Mouse (Mus musculus) embryonic facial prominence, embryonic 10.5 days (tissue): Measurements from ENCODE around the gene Tm7sf2. TPM values are rescaled to one million over a fixed set of nuclear protein-coding genes. Genes with fewer than 3 reads are reported as not detected.

Experiments used
- DNase-seq: peaks from one replicate; pipeline ENCODE4 v3.0.0-alpha.2; 2017; ENCODE audit warnings: low spot score
- H3K27ac ChIP-seq: fragments of 300-500 bp; sonication (generic); replicated peaks from 2 replicates; pipeline ENCODE4 v1.5.1; 2016; ENCODE audit warnings: mild to moderate bottlenecking
- H3K27me3 ChIP-seq: fragments of 300-500 bp; sonication (generic); replicated peaks from 2 replicates; pipeline ENCODE4 v1.6.1; 2016; ENCODE audit warnings: low read depth, mild to moderate bottlenecking; ENCODE audit not compliant: poor library complexity, severe bottlenecking
- H3K36me3 ChIP-seq: fragments of 300-500 bp; sonication (generic); replicated peaks from 2 replicates; pipeline ENCODE4 v1.6.1; 2016; ENCODE audit warnings: mild to moderate bottlenecking, moderate library complexity
- H3K4me1 ChIP-seq: fragments of 300-500 bp; sonication (generic); 2 replicates; pipeline ENCODE4 v1.6.1; 2016
- H3K4me3 ChIP-seq: fragments of 300-500 bp; sonication (generic); 2 replicates; pipeline ENCODE4 v1.5.1; 2016; ENCODE audit warnings: mild to moderate bottlenecking, moderate library complexity
- H3K9me3 ChIP-seq: fragments of 300-500 bp; sonication (generic); 2 replicates; pipeline ENCODE4 v1.6.1; 2016; ENCODE audit warnings: mild to moderate bottlenecking
- whole genome bisulfite sequencing: fragments of 180-500 bp; shearing (Covaris S2); methylation state at CpG from one replicate; pipeline ENCODE4 v1.1.7; 2016; 5-methylcytosine and 5-hydroxymethylcytosine counted together
- polyA plus RNA-seq: library from polyadenylated mRNA; unstranded; fragments of >200 nt; fragmentation: Nextera tagmentation; extraction: Ambion mirVana; gene quantifications from 2 replicates; pipeline ENCODE4 v1.2.1, GENCODE M21; 2016

The Tm7sf2 gene
- polyA plus RNA-seq = 30.3 and 31.4 TPM in 2 replicates

DNA sequence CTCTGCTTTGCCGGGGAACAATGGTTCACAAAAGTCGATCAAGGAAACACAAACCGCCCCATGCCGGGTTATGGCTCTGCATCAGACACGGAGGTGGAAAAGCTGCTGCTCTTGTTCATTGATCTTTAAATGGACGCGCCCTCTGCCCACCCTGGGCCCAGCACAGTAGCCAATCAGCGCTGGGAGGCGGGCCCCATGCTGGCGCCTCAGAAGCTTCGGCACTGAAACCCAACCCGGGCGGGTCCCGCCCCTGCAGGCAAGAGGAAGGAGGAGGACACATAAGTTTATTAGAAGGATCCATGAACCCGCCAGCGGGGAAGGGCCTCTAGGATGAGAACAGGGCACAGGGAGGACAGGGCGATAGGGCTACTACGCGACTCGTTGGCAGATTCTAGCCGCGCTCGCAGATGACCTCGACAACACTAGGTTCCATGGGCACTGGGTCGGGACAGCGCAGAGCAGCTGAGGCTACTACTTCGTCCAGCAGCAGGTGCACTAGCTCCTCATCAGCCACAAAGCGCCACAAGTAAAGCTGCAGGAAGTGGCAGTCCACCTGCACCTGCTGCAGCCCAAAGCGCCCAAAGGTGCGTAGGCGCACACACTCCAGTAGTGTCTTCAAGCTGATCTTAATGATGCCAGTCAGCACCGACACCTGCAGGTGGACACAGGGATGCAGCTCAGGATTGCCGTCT, at the start of gene Tm7sf2:
Gene Tm7sf2, minus strand, starts transcription at position 650 of the 692 bp plus-strand sequence.
- H3K4me1 ChIP-seq = peaks cover 30% of the 10 kb centered on the region
- WGBS = 9% methylated on average over 33 of the region's 33 CpGs
- H3K9me3 ChIP-seq = no peaks in the 10 kb centered on the region
- H3K27me3 ChIP-seq = no peaks in the 10 kb centered on the region
- H3K36me3 ChIP-seq = peaks cover 49% of the 10 kb centered on the region
- peak; percentile 95 for DNase-seq
- peak within 1 kb of the TSS; percentile 81 for H3K27ac ChIP-seq
- peak within 1 kb of the TSS; percentile 66 for H3K4me3 ChIP-seq

GRCm38 (mm10) chr19:6117346-6117985, 49.3 kb upstream of the Tm7sf2 start:
- Histone ChIP-seq H3K9me3 (no peaks in the 10 kb centered on the region), H3K4me3 (peak overlapping the region; percentile 94), H3K27ac (peak overlapping the region; percentile 92), H3K4me1 (peaks cover 38% of the 10 kb centered on the region), H3K27me3 (no peaks in the 10 kb centered on the region), H3K36me3 (peaks cover 51% of the 10 kb centered on the region)
- 6% methylated on average over 32 of the region's 32 CpGs for WGBS
- no peak for DNase-seq

DNA sequence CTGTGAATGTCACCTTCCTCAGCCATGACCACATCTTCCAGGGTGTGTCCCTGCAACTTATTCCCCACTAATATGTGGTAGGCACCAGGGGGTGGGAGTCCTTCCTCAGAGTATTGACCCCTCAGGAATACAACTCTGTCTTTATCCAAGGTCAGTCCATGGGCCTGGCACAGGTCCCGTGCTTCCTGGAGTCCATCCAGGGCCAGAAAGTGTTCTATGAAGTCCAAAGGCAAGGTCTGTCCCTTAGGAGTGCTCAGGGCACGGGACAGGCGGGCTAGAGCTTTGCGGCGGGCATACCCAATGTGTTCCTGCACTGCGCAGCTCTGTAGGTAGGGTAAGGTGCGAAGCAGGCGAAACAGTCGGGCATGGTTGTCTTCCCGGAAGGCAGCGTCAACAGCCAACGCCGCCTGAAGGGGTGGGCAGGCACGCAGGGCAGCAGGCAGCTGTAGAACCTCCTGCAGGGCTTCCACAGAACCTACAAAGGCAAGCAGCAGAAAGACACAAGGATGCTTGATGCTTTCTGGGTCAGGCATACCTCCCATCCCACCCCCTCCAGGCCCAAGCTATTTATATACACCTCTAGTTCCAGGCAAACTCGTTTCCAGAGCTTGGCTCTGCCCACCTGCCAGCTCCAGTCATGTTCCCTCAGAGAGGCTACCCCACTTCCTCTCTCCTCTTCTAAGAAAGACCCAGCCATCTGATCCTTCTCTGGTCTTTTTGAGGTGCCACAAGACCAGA, 48.1 kb upstream of the Tm7sf2 start:
- no peak for DNase-seq
- peak overlapping the region; percentile 94 for H3K4me3 ChIP-seq
- peaks cover 60% of the 10 kb centered on the region for H3K36me3 ChIP-seq
- H3K4me1 ChIP-seq = peaks cover 30% of the 10 kb centered on the region
- no peaks in the 10 kb centered on the region for H3K27me3 ChIP-seq
- no peak overlapping the region for H3K27ac ChIP-seq
- 89% methylated on average over 15 of the region's 15 CpGs for WGBS
- H3K9me3 ChIP-seq = no peaks in the 10 kb centered on the region

- Histone ChIP-seq H3K4me3 (no peak overlapping the region), H3K9me3 (no peaks in the 10 kb centered on the region), H3K36me3 (peaks cover 64% of the 10 kb centered on the region), H3K4me1 (peaks cover 13% of the 10 kb centered on the region), H3K27ac (no peak overlapping the region), H3K27me3 (no peaks in the 10 kb centered on the region)
- WGBS = 75% methylated on average over 6 of the region's 6 CpGs
- no peak for DNase-seq
Measured at GRCm38 (mm10) chr19:6113116-6113515, 44.9 kb upstream of the Tm7sf2 start.

GRCm38 (mm10) chr19:6105586-6105985, 37.4 kb upstream of the Tm7sf2 start, which contains the start of gene Naaladl1:
TSS of gene Naaladl1 (plus strand) at chr19:6105782.
- no peaks in the 10 kb centered on the region for H3K9me3 ChIP-seq
- H3K27me3 ChIP-seq = no peaks in the 10 kb centered on the region
- 0 out of 2 replicates have a peak within 1 kb of the TSS, but pooled peaks have one; percentile 8 for H3K4me3 ChIP-seq
- WGBS = 87% methylated on average over 7 of the region's 7 CpGs
- no peak within 1 kb of the TSS for H3K27ac ChIP-seq
- DNase-seq = no peak
- H3K4me1 ChIP-seq = peaks cover 25% of the 10 kb centered on the region
- H3K36me3 ChIP-seq = 0 out of 2 replicates have a peak, but pooled peaks cover 11% of the 10 kb centered on the region

DNA sequence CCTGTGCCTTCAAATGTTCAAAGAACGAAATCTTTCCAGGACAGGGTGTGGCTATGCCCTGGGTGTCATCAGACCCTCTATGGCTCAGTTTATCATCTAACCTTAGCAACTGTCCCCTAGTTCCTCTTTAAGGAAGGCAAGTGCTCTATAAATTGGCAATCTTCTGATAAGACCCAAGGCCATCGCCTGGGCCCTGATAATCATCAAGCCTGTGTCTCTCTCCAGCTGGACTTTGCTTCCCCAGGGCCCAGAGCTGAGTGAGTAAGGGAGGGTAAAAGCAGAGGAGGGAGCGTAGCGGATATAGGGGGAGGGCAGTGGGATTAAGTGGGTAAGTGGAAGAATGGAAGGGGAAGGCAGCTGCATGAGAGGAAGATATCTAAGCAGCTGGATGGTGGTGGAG, 36.3 kb upstream of the Tm7sf2 start:
- H3K4me1 ChIP-seq = peaks cover 27% of the 10 kb centered on the region

GRCm38 (mm10) chr19:6102169-6102853, 34.1 kb upstream of the Tm7sf2 start:
- Histone ChIP-seq H3K4me1 (peaks cover 27% of the 10 kb centered on the region), H3K4me3 (no peak overlapping the region), H3K27ac (peak overlapping the region; percentile 70), H3K36me3 (peaks cover 35% of the 10 kb centered on the region), H3K27me3 (no peaks in the 10 kb centered on the region), H3K9me3 (no peaks in the 10 kb centered on the region)
- no peak for DNase-seq
- WGBS = 80% methylated on average over 6 of the region's 6 CpGs

More for the DNA sequence above, 36.3 kb upstream of the Tm7sf2 start:
- Histone ChIP-seq H3K9me3 (no peaks in the 10 kb centered on the region), H3K27me3 (no peaks in the 10 kb centered on the region), H3K4me3 (no peak overlapping the region), H3K27ac (no peak overlapping the region), H3K36me3 (peaks cover 21% of the 10 kb centered on the region)
- WGBS = 83% methylated on average over 4 of the region's 4 CpGs
- no peak for DNase-seq

DNA sequence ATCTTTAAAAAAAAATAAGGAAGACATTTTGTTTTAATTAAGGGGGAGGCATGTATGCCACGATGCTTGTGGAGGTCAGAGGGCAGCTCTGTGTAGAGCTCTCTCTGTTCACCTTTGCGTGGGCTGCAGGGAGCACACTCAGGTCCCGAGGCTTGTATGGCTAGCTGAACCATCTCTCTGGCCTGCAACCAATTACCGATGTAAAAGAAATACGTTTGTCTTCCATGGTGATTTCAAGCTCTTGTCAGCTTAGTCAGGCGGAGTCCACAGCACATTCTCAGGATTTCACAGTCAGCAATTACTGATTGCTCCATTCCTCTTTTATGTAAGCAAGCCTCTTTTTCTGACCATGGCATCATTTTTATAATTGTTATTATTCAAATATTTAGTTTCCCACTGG, 33.0 kb upstream of the Tm7sf2 start:
- H3K27me3 ChIP-seq = no peaks in the 10 kb centered on the region
- peaks cover 45% of the 10 kb centered on the region for H3K36me3 ChIP-seq
- no peak overlapping the region for H3K4me3 ChIP-seq
- WGBS = 32% methylated on average over 6 of the region's 6 CpGs
- no peak overlapping the region; the same call in 1 of the 2 replicates for H3K27ac ChIP-seq
- H3K9me3 ChIP-seq = no peaks in the 10 kb centered on the region
- peak; percentile 26 for DNase-seq
- H3K4me1 ChIP-seq = peaks cover 21% of the 10 kb centered on the region

DNA sequence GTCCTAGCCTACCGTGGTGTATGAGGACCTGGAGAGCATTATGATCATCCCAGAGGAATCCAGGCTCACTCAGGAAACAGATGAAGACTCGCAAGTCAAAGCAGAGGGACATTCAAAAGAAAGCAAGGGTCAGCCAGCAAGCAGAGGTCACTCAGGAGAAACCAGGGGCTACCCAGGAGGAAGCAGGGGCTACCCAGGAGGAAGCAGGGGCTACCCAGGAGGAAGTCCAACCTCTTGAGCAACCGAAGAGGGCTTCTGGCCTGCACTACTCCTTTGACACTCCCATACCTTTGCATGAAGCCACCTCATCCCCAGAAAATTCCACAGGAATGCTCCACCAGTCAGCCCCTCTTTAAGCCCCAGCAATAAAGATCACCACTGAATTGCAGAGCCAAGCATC, 29.7 kb upstream of the Tm7sf2 start:
- no peak for DNase-seq
- H3K27me3 ChIP-seq = no peaks in the 10 kb centered on the region
- no peak overlapping the region for H3K4me3 ChIP-seq
- WGBS = 92% methylated on average over 3 of the region's 3 CpGs
- H3K27ac ChIP-seq = no peak overlapping the region
- H3K36me3 ChIP-seq = peaks cover 73% of the 10 kb centered on the region
- peaks cover 15% of the 10 kb centered on the region for H3K4me1 ChIP-seq
- H3K9me3 ChIP-seq = no peaks in the 10 kb centered on the region

DNA sequence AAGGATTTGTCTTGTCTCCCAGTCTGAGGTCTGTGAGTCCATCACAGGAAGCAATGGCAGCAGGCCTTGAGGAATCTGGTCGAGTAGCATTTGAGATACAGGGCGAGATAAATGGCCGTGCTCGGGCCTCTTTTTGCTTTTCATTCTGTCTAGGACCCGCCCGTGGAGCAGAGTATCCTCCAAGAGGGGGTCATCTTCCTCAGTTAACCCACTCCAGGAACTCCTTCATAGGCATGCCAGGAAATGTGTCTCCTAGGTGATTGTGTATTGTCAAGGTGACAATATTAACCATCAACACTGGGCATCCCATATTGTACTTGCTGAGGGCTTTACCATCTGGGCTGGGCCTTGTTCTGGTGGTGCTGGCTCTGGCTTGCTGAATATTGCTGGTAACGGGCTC, 25.9 kb upstream of the Tm7sf2 start, which contains the start of gene AC131692.1:
Gene AC131692.1, plus strand, starts transcription at position 301 of the 400 bp plus-strand sequence.
- Histone ChIP-seq H3K27me3 (no peaks in the 10 kb centered on the region), H3K27ac (no peak within 1 kb of the TSS), H3K9me3 (no peaks in the 10 kb centered on the region), H3K4me1 (no peaks in the 10 kb centered on the region), H3K36me3 (peaks cover 97% of the 10 kb centered on the region), H3K4me3 (no peak within 1 kb of the TSS)
- DNase-seq = no peak
- WGBS = 95% methylated on average over 7 of the region's 7 CpGs

- WGBS = 94% methylated on average over 13 of the region's 13 CpGs
- no peaks in the 10 kb centered on the region for H3K27me3 ChIP-seq
- H3K4me3 ChIP-seq = no peak overlapping the region
- DNase-seq = no peak
- peaks cover 18% of the 10 kb centered on the region for H3K4me1 ChIP-seq
- no peak overlapping the region for H3K27ac ChIP-seq
- no peaks in the 10 kb centered on the region for H3K9me3 ChIP-seq
- H3K36me3 ChIP-seq = peaks cover 78% of the 10 kb centered on the region
Measured at GRCm38 (mm10) chr19:6088841-6089240, 20.7 kb upstream of the Tm7sf2 start.

DNA sequence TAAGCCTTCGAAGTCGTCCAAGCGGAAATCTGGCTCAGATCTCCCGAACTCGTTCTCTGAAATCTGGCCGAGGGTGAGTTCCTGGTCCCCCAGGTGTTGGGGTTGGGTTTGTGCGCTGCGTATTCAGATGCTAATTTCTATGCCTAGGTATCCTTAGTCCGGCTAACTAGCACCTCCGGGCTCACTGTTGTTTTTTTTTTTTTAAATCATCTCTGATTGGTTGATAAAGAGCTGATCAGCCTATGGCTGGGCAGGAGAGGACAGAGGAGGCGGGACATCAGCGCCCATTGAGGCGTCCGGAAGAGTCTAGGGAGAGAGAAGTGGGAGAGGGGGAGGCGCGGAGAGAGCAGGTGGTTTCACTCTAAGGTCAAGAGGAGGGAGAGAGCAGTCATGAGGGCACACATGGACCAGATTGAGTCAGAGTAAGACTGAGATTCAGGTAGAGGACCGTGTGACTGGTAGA, 17.3 kb upstream of the Tm7sf2 start:
- Histone ChIP-seq H3K36me3 (peaks cover 77% of the 10 kb centered on the region), H3K4me1 (peaks cover 24% of the 10 kb centered on the region), H3K9me3 (no peaks in the 10 kb centered on the region), H3K4me3 (peak overlapping the region; percentile 90), H3K27ac (peak overlapping the region; percentile 90), H3K27me3 (no peaks in the 10 kb centered on the region)
- under 1% methylated on average over 17 of the region's 17 CpGs for WGBS
- peak; percentile 83 for DNase-seq
